In the genomic region with DNA sequence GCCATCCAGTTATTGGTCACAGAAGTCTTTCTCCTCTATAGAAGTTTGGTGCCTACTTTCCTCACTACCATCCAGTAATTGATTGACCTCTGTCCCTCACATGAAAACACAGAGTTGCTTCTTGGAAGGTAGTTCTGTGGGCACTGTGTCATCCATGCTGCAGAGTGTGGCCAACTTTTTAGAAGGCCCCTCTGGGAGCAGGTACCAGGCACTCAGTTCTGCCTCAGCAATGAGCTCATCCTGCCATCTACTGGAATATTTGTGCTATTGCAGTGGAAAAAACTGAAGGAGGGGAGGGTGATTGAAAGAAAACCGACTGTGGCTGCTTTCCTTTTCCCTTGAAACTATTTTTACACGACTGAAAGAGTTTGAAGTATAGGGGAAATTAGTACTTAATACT, we compare ENCODE assay signal across 9 mouse cellular contexts.
DNase-seq lines count a peak whose midpoint lies in the region; ATAC-seq and TF ChIP-seq lines count a peak whose summit lies in the region.
"Had no signal": no experiment of that assay in that cellular context is flagged by ENCODE, and none has a peak within 500 bp of the region (broad histone marks: within the 10 kb centered on the region; RNA-seq: fewer than 3 reads in every experiment).

No protein-coding gene starts in this region.

- H3K9ac ChIP-seq in kidney, embryonic 14.5 days (ENCODE audit: low read depth, low read length): no peak overlapping the region
- H3K9ac ChIP-seq: limb, embryonic 12.5 days had no signal

- no peak overlapping the region for H3K4me2 ChIP-seq in kidney, embryonic 14.5 days (replicated peaks; ENCODE audit: low read depth, low read length)
- H3K4me2 ChIP-seq: limb, embryonic 12.5 days had no signal

- peak; percentile 84 for TF ChIP-seq CTCF in gastrocnemius, adult 2 months (IDR thresholded peaks at IDR 0.05)

- no peak overlapping the region for H3K4me3 ChIP-seq in gastrocnemius, adult 2 months
- H3K4me3 ChIP-seq in kidney, embryonic 14.5 days (ENCODE audit: low read length): no peak overlapping the region
- H3K4me3 ChIP-seq in midbrain, embryonic 10.5 days: no peak overlapping the region
- H3K4me3 ChIP-seq: limb, embryonic 12.5 days had no signal

- peak; percentile 68; the same call in 1 of the 2 replicates for ATAC-seq in kidney, embryonic 14.5 days (ENCODE audit: low FRiP score, low TSS enrichment)

- no peaks in the 10 kb centered on the region for H3K9me3 ChIP-seq in kidney, embryonic 14.5 days (ENCODE audit: control insufficient read depth, low read length)
- H3K9me3 ChIP-seq in midbrain, embryonic 10.5 days (replicated peaks): no peaks in the 10 kb centered on the region
- H3K9me3 ChIP-seq: limb, embryonic 12.5 days had no signal

- no peaks in the 10 kb centered on the region for H3K4me1 ChIP-seq in kidney, embryonic 14.5 days (ENCODE audit: control insufficient read depth, insufficient read depth, low read length)
- H3K4me1 ChIP-seq in midbrain, embryonic 10.5 days: peaks cover 6% of the 10 kb centered on the region; the same call in 1 of the 2 replicates

- 7% methylated on average over 2 of the region's 2 CpGs for WGBS in kidney, embryonic 14.5 days
- WGBS in midbrain, embryonic 10.5 days: 4% methylated on average over 2 of the region's 2 CpGs

- DNase-seq in gastrocnemius, adult 2 months: no peak
- DNase-seq in gastrocnemius, postnatal 4 days (ENCODE audit: low spot score in 2 of 2): no peak
- DNase-seq in 416B (ENCODE audit: low read depth): peak; percentile 57
- DNase-seq in brain, adult 2 months (ENCODE audit: low read depth, low spot score): peak; percentile 75
- peak; percentile 19 for DNase-seq in fibroblast of lung, adult 2 months (ENCODE audit: low read depth)
- DNase-seq in midbrain, embryonic 10.5 days (ENCODE audit: low spot score): peak; percentile 36
- no peak for DNase-seq in spleen, postnatal 14 days (ENCODE audit: low spot score in 2 of 2)

- H3K27ac ChIP-seq in gastrocnemius, adult 2 months: no peak overlapping the region
- no peak overlapping the region for H3K27ac ChIP-seq in kidney, embryonic 14.5 days (ENCODE audit: low read depth, low read length)
- H3K27ac ChIP-seq in midbrain, embryonic 10.5 days (replicated peaks): no peak overlapping the region
- H3K27ac ChIP-seq: limb, embryonic 12.5 days had no signal

- no peaks in the 10 kb centered on the region for H3K27me3 ChIP-seq in kidney, embryonic 14.5 days (ENCODE audit: control insufficient read depth, insufficient read depth, low read length)
- peaks cover 7% of the 10 kb centered on the region for H3K27me3 ChIP-seq in midbrain, embryonic 10.5 days (ENCODE audit: low read depth, poor library complexity, severe bottlenecking)
- H3K27me3 ChIP-seq: limb, embryonic 12.5 days had no signal

- no peaks in the 10 kb centered on the region for H3K36me3 ChIP-seq in kidney, embryonic 14.5 days (ENCODE audit: control insufficient read depth, insufficient read depth, low read length)
- H3K36me3 ChIP-seq in midbrain, embryonic 10.5 days: no peaks in the 10 kb centered on the region
- H3K36me3 ChIP-seq: limb, embryonic 12.5 days had no signal

- intact Hi-C loops in gastrocnemius, adult 2 months (cut with DNase I): loop anchor here (2.0 to 5.0 kb wide), 3 partner anchors 542 to 780 kb away; partner anchors contain the start of gene Plcb1

Comparison
In these comparisons a context has a peak if more than half of its experiments do, and no peak if none do; other contexts are left out.
1. DNase-seq: peak in 416B (single experiment), brain, adult 2 months (single experiment), fibroblast of lung, adult 2 months (single experiment) and midbrain, embryonic 10.5 days (single experiment); none in gastrocnemius, adult 2 months (single experiment), gastrocnemius, postnatal 4 days (0 of 2) and spleen, postnatal 14 days (0 of 2).